Mouse (Mus musculus) c-Kit-positive CD71-positive TER-119-negative erythroid progenitor cells, embryonic 14.5 days (primary cell): ENCODE results near the gene Hist1h3i.
"Not testable (repeated sequence)": the region's sequence is repeated elsewhere in the genome, so short reads cannot be mapped to it uniquely, and the experiment has no call there.

Source experiments
- DNase-seq: peaks from one replicate; pipeline ENCODE4 v3.0.0-alpha.2; 2013; ENCODE audit warnings: low read depth

The Hist1h3i gene

DNA sequence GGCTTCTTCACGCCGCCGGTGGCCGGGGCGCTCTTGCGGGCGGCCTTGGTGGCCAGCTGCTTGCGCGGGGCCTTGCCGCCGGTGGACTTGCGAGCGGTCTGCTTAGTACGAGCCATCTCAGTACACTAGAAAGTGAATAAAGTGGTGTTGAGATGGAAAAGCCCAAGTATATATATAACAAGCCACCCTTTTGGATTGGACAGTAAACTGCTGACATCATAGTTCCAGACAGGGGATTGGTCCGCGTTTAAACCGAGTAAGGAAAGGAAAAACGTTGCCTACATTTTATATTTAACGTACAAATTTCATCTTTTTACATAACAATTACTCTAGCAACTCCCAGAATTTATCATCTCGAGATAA lies at the start of gene Hist1h3i:
Gene Hist1h3i (minus strand): TSS at position 116 of the 363 bp plus-strand sequence.
- DNase-seq, result peak; percentile 91

- DNase-seq, result not testable (repeated sequence)
These were observed 48.5 kb upstream of the Hist1h3i start, which contains the start of gene Hist1h4n for GRCm38 (mm10) chr13:21831418-21832394. TSS of gene Hist1h4n (minus strand) at chr13:21832196.

DNA sequence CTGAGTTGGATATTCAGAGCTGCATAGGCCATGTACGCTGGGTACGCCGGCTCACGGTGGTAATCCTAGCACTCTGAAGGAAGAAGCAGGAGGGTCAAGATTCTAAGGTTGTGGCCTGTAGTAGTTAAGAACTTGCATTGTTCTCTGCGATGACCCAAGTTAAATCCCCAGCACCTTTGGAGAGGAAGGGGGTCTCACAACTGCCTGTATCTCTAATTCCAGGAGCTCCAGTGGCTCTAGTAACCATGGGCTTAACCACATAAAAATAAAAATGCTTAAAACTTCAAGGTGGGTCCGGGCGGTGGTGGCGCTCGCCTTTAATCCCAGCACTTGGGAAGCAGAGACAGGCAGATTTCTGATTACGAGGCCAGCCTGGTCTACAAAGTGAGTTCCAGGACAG lies 47.2 kb upstream of the Hist1h3i start:
- DNase-seq, result no peak

DNA sequence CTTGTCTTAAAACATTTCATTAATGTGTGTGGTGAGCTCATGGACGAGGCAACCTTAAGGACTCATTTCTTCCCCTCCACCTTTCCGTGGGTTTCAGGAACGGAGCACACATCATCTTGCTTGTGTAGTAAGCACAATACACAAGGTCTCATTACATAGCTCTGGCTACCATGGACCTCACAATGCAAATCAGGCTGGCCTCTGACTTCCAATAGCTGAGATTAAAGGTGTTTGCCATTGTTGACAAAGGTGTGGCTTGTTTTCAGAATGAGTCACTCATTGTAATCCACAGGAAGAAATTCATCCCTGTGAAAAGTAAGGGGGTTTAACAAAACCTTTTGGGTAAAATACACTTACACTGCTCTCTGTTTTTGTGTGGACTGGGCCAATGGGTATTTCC lies 45.3 kb upstream of the Hist1h3i start:
- DNase-seq, result no peak

DNA sequence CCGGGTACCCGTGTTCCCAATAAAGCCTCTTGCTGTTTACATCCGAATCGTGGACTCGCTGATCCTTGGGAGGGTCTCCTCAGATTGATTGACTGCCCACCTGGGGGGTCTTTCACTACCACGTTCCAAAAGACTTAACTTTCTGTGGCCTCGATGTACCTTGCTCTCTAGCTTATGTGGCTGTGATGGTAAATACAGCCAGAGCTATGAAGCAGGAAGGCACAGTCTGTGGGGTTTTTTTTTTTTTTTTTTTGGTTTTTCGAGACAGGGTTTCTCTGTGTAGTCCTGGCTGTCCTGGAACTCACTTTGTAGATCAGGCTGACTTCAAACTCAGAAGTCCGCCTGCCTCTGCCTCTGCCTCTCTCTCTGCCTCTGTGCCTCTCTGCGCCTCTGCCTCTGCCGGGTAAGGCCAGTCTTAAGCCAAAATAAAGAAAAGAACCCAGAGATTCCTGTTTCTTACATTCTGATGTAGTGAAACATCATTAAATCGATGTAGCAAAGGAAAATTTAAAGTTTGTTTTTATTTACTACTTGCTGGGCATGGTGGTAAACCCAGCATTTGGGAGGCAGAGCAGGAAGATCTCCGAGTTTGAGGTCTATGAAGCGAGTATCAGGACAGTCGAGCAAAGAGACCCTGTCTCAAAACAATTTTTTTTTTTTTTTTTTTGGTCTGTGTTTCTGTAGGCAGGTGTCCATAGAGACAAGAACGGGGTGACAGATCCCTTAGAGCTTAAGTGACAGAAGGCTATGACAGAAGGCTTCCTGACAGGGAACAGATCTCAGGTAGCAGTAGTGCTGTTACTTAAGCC lies 37.1 kb upstream of the Hist1h3i start:
- not testable (repeated sequence) for DNase-seq

GRCm38 (mm10) chr13:21812092-21812491 lies 28.9 kb upstream of the Hist1h3i start:
- DNase-seq, result not testable (repeated sequence)

DNA sequence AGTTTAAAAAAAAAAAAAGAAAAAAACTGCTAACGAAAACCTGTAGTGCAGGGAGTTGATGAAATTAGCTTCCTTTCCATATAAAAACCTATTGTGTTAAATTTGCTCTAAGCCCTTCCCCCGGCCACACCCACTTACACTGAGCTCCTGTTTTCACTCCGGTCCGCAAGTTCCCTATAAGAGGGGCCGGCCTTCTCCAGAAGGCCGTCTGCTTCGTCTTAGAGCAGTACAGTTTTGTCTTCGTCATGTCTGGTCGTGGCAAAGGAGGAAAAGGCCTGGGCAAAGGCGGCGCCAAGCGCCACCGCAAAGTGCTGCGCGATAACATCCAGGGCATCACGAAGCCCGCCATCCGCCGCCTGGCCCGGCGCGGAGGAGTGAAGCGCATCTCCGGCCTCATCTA lies 28.4 kb upstream of the Hist1h3i start, which contains the start of gene Hist1h4m:
Gene Hist1h4m (plus strand): TSS at position 208 of the 400 bp plus-strand sequence.
- not testable (repeated sequence) for DNase-seq

DNA sequence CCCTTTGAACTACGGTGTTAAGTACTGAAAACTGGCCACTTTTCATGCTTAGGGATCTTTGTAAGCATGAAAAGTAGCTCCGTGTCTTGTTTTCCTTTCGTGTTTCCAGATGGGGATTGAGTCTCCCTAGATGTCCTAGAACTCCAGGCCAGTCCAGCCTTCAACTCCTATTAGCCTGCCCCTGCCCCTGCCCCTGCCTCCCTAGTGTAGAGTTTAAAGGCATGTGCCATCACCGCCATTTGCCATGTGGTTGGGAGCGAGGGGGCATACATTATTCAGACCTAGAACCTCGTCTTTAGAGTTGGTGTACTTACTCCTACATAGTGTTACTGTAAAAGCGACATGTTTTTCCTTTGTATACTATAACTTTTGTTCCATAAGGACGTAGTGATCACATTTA lies 27.9 kb upstream of the Hist1h3i start:
- DNase-seq, result not testable (repeated sequence)

DNA sequence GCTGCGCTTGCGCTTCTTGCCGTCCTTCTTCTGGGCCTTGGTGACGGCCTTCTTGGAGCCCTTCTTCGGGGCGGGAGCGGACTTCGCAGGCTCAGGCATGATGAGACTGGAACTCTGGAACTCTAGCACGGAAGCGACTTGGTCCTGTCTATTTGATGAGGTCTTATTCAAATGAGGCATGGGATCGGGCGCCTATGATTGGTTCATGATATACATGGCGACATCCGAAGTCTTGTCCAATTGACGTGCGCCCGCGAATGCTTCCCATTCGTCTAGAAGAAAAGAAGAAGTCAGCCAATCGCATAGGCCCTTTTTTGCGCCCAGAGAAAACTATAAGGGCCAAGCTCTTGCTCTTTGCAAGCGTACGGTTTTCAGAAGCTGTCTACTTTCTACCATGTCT lies 26.9 kb upstream of the Hist1h3i start, which contains the start of the genes Hist1h2bq and Hist1h2ao:
Gene Hist1h2bq (minus strand): TSS at position 125 of the 400 bp plus-strand sequence.
Gene Hist1h2ao (plus strand): TSS at position 393 of the 400 bp plus-strand sequence.
- not testable (repeated sequence) for DNase-seq

DNA sequence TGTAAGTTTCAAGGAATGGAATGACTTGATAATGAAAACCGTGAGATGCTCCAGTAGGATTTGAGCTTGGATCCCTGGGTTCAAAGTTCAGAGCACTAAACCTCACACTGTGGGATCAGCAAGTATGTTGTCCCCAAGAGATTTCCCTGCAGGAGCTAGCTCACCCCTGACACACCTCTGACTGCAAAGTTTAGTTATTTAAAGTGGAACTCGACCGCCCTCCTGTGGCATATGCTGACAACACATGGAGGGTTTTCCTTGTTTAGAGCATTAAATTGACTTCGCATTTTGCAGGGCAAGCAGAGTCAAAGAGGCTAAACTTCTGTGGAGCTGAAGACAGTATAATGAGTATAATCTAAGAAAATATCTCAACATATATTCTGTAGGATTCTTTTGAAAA lies 19.9 kb upstream of the Hist1h3i start:
- not testable (repeated sequence) for DNase-seq

DNA sequence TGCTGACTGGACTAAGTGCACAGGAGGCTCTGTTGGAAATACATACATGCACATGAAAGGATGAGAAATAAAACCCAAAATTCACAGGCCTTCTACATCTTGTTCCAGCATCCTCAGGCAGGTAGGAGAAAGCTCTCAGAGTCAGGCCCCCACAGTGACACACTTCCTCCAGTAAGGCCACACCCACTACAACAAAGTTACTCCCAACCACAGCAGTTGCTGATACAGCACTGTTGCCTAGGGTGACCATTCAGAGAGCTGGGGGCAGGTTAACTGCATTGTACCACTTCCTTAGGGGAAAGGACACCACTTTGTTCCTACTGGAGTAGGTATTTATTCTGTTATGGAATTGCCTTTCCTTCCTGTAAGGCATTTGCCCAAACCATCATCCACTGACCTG lies 14.0 kb upstream of the Hist1h3i start:
- not testable (repeated sequence) for DNase-seq

- no peak for DNase-seq
These were observed 12.4 kb upstream of the Hist1h3i start for GRCm38 (mm10) chr13:21795584-21795983.

DNA sequence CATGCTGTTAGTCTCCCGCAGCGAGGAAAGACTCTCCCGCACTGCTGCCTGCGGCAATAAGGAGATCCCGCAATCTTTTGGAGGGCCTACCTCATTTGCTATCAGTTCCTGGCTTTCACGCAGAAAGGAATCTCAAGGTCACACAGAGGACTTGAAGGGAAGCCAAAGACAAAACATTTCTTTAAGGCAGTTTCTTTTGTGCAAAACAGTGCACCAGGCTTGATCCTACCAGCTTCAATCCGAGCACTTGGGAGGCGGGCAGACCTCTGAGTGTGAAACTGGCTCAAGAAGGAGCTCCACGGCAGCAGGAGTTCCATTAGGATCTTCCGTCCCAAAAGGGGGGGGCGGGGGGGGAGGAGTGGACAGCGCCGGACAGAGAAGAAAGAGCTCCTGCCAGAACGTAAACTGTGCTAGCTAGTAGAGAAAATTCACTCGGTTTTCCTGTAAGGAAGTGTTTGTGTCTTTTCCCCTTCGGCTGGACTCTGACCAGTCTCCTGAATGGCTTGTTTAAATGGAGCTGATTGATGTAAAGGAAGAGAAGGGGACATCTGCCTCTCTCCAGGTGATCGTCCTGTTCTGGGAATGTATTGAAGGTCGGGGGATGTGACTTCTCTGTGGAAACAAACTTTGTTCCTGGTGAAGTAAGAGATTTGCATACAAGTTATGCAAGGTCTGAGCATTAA lies 7.6 kb upstream of the Hist1h3i start:
- DNase-seq, result no peak

- DNase-seq, result no peak
These were observed 6.8 kb upstream of the Hist1h3i start for GRCm38 (mm10) chr13:21789925-21790324.

DNA sequence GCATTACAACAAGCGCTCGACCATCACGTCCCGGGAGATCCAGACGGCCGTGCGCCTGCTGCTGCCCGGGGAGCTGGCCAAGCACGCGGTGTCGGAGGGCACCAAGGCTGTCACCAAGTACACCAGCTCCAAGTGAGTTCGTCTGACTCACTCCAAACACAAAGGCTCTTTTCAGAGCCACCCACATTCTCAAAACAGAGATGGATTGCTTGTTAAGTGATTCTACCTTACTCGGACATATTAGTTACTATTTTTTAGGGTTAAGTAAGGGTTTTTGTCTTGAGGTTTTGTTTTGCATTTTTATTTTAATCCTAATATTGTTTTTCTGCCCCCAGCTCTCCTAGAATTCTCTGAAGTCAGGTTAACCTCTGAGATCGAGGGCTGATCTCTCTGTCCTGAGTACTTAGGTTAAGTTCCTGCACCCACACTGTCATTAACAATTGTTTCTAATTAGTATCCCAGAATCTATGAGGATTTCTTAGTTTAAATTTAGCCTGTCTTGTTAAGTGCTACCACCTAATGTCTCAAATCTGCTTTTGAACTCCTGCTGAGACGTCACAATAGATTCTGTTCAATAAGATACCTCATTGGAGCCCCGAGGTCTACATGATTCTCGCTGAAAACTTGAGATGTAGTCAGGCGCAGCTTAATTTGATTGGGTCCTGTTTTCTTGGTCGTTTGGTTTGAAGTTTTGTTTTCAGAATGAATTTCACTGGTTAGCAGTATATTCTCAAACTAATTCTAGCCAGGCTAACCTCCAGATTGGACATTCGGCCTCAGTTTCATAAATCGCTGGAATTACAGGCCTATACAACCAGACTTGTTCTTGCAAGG lies 4.8 kb upstream of the Hist1h3i start:
- no peak for DNase-seq

DNA sequence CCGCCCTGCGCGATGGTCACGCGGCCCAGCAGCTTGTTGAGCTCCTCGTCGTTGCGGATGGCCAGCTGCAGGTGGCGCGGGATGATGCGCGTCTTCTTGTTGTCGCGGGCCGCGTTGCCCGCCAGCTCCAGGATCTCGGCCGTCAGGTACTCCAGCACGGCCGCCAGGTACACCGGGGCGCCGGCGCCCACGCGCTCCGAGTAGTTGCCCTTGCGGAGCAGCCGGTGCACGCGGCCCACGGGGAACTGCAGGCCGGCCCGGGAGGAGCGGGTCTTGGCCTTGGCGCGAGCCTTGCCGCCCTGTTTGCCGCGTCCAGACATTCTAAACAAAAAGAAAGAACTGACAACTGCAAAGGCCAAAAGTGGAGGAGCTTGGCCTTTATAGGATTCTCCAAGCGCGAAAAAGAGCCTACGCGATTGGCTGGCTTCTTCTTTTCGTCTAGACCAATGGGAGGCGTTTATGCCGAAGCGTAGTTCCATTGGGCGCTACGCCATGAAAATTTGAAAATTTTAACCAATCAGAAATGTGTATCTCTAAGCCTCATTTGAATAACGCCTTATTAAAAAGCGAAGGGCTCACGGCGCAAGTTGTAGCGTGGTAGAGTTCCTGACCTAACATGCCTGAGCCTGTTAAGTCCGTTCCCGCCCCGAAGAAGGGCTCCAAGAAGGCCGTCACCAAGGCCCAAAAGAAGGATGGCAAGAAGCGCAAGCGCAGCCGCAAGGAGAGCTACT lies 3.9 kb upstream of the Hist1h3i start, which contains the start of the genes Hist1h2an and Hist1h2bp:
Gene Hist1h2an (minus strand): TSS at position 320 of the 731 bp plus-strand sequence.
Gene Hist1h2bp (plus strand): TSS at position 563 of the 731 bp plus-strand sequence.
- DNase-seq, result peak; percentile 94

DNA sequence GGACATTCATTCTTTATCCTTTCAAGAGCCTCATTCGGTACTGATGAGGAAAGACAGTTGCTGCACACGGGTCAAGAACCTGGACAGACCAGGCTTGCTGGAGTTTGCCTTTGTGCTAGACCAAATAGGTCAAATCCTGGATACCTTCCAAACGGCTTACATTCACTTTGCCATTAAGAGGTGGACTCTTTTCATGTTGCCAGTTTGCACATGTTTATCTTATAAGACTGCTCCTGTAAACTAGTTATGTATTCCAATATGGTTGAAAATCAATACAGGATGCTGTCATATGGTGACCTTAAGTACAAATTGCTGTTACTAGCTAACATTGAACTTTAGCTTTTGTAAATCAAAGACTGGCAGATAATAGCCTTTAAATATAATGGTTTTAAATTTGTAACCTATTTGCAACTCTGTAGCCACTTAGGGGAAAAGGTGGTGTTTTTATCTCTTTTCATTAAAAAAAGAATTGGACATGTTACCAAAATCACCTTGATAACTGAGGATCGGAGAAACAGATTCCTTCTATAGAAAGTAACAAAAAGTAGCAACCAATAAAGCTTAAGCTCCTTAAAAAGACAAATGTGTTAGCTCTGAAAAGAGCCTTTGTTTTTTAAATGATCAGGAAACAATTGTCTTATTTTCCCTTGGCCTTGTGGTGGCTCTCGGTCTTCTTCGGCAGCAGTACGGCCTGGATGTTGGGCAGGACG lies 3.2 kb upstream of the Hist1h3i start:
- DNase-seq, result peak; percentile 56

DNA sequence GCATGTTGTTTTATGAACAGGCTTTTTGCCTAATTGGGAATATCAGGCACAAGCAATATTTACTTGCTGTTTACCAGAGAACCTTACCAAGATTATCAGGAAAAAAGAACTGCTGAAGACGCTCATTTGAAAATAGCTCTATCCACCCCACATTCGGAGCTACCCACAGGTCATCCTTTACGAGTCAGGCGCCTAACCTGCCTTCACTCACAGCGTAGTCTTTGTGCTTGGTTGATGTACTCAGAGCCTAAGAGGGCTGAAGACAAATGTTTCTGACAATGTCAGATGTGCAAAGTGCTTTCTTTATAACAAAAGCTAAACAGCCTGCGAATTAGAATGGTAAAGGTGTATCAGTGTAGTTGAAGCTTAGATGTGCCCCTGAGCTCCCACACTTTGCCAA lies 1.1 kb upstream of the Hist1h3i start:
- DNase-seq, result no peak

DNA sequence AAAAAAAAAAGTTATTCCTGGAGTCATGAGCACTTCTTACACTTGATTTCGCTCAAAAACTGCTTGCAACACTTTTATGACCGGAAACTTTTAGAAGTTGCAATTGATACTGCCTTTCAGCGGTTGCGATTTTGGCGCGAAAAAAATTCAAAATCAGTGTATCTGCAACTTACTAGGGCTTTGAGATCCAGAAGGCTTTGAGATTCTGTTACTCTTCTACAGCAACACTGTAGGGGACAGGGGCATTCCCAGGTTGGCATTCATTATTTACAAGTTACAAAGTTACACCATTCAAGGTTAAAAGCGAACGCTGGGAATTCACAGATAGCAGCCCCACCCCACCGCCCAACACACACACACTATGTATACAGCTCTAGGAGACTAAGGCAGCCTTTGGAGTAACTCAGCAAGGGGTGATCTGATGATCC lies 578 bp upstream of the Hist1h3i start:
- DNase-seq, result peak; percentile 61
